Mouse (Mus musculus) erythroblast, adult 5-6 weeks (primary cell): ENCODE results near the gene Sipa1l3. TPM values are rescaled to one million over a fixed set of nuclear protein-coding genes. Genes with fewer than 3 reads are reported as not detected.

ENCODE experiments used
- ATAC-seq: replicated peaks from 2 replicates; pipeline ENCODE4 v1.8.0; 2016; ENCODE audit warnings: moderate number of reproducible peaks, mild to moderate bottlenecking, moderate TSS enrichment, inconsistent platforms; ENCODE audit not compliant: poor library complexity, low FRiP score, severe bottlenecking
- total RNA-seq, 2 experiments: library from RNA; stranded (forward) in 1 of 2; stranded (reverse) in 1 of 2; fragments of 150-400 nt in 1 of 2; fragments of 200-764, 138-1000 nt in 1 of 2; gene quantifications; 2 replicates each; pipeline versions ENCODE4 v1.2.3 to v1.2.4; 2015 to 2017; ENCODE audit warnings: low replicate concordance in 2 of 2

Gene Sipa1l3
- total RNA-seq, 2 experiments from 2014 or later, result 5.2 to 5.4 TPM

- no peak for ATAC-seq
These were observed 241.7 kb downstream of the Sipa1l3 start for GRCm38 (mm10) chr7:29276715-29277114.

GRCm38 (mm10) chr7:29271687-29272465 is 246.6 kb downstream of the Sipa1l3 start:
- ATAC-seq, result no peak

- ATAC-seq, result no peak
These were observed 248.0 kb downstream of the Sipa1l3 start for GRCm38 (mm10) chr7:29270445-29270844.

Other genes starting within 250 kb of the Sipa1l3 start
- 15.5 and 18.8 TPM in 2 replicates for gene Spint2, start 236.7 kb downstream of the Sipa1l3 start, total RNA-seq (2015; ENCODE audit: low replicate concordance)
- 6.8 and 7.6 TPM in 2 replicates for gene Spint2, start 236.7 kb downstream of the Sipa1l3 start, total RNA-seq (2017; ENCODE audit: low replicate concordance)
- not detected in 2 replicates for gene Ppp1r14a, start 229.3 kb downstream of the Sipa1l3 start, total RNA-seq (2015; ENCODE audit: low replicate concordance)
- gene Ppp1r14a, start 229.3 kb downstream of the Sipa1l3 start, total RNA-seq (2017; ENCODE audit: low replicate concordance), result not detected in 2 replicates
- not detected in 2 replicates for gene Dpf1, start 214.7 kb downstream of the Sipa1l3 start, total RNA-seq (2015; ENCODE audit: low replicate concordance)
- not detected in 2 replicates for gene Dpf1, start 214.7 kb downstream of the Sipa1l3 start, total RNA-seq (2017; ENCODE audit: low replicate concordance)
- not detected in 2 replicates for gene Catsperg2, start 208.4 kb upstream of the Sipa1l3 start, total RNA-seq (2015; ENCODE audit: low replicate concordance)
- not detected in 2 replicates for gene Catsperg2, start 208.4 kb upstream of the Sipa1l3 start, total RNA-seq (2017; ENCODE audit: low replicate concordance)
- gene Zfp84, start 249.9 kb upstream of the Sipa1l3 start, total RNA-seq (2015; ENCODE audit: low replicate concordance), result 1.7 and 3.8 TPM in 2 replicates
- gene Zfp84, start 249.9 kb upstream of the Sipa1l3 start, total RNA-seq (2017; ENCODE audit: low replicate concordance), result 3.2 and 3.6 TPM in 2 replicates